Mouse (Mus musculus): ENCODE results near the gene Cidec. TPM values are rescaled to one million over a fixed set of nuclear protein-coding genes. Genes with fewer than 3 reads are reported as not detected.

The Cidec gene
- polyA plus RNA-seq, 1 experiment from 2014 or later = 0.46 TPM

- Histone ChIP-seq H3K4me2 (replicated peaks; ENCODE audit: low read depth, low read length) (no peak overlapping the region), H3K36me3 (ENCODE audit: control insufficient read depth, insufficient read depth, low read length) (no peaks in the 10 kb centered on the region), H3K27me3 (ENCODE audit: control insufficient read depth, insufficient read depth, low read length) (0 out of 2 replicates have a peak, but pooled peaks cover 3% of the 10 kb centered on the region), H3K27ac (ENCODE audit: low read length) (no peak overlapping the region), H3K4me1 (ENCODE audit: control insufficient read depth, insufficient read depth, low read length) (peaks cover 17% of the 10 kb centered on the region; the same call in 1 of the 2 replicates), H3K9ac (replicated peaks; ENCODE audit: low read depth, low read length) (no peak overlapping the region), H3K9me3 (ENCODE audit: control insufficient read depth, low read depth, low read length) (no peaks in the 10 kb centered on the region), H3K4me3 (ENCODE audit: low read depth, low read length) (no peak overlapping the region)
- 66% methylated on average over 2 of the region's 2 CpGs for WGBS
- no peak for ATAC-seq (ENCODE audit: insufficient number of reproducible peaks, insufficient read depth, low FRiP score, low read depth)
Observed at GRCm38 (mm10) chr6:113473246-113473645, 37.7 kb upstream of the Cidec start.

DNA sequence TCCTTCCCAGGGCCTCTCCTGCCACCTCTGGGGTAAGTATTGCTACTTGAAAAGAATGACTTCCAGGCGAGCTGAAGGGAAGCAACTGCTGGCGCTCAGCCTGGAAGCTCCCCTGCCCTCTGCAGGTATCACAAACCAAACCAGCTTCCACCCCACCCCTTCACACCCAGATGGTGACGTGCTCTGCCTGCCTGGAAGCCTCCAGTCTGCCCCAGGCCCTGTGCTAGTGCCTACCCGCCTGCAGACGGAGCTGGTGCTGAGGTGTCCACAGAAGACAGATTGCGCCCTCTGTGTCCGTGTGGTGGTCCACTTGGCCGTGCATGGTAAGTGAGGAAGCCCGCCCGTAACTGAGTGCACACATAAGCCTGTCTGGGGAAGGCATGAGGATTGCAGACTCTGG lies 36.5 kb upstream of the Cidec start:
- no peak for ATAC-seq (ENCODE audit: insufficient number of reproducible peaks, insufficient read depth, low FRiP score, low read depth)
- peaks cover 17% of the 10 kb centered on the region; the same call in 1 of the 2 replicates for H3K4me1 ChIP-seq (ENCODE audit: control insufficient read depth, insufficient read depth, low read length)
- no peaks in the 10 kb centered on the region for H3K9me3 ChIP-seq (ENCODE audit: control insufficient read depth, low read depth, low read length)
- 59% methylated on average over 10 of the region's 10 CpGs for WGBS
- no peak overlapping the region; the same call in 1 of the 2 replicates for H3K4me3 ChIP-seq (ENCODE audit: low read depth, low read length)
- no peak overlapping the region for H3K9ac ChIP-seq (replicated peaks; ENCODE audit: low read depth, low read length)
- H3K36me3 ChIP-seq (ENCODE audit: control insufficient read depth, insufficient read depth, low read length) = no peaks in the 10 kb centered on the region
- H3K27ac ChIP-seq (ENCODE audit: low read length) = no peak overlapping the region
- 0 out of 2 replicates have a peak, but pooled peaks cover 3% of the 10 kb centered on the region for H3K27me3 ChIP-seq (ENCODE audit: control insufficient read depth, insufficient read depth, low read length)
- peak overlapping the region; percentile 57; the same call in 1 of the 2 replicates for H3K4me2 ChIP-seq (replicated peaks; ENCODE audit: low read depth, low read length)

DNA sequence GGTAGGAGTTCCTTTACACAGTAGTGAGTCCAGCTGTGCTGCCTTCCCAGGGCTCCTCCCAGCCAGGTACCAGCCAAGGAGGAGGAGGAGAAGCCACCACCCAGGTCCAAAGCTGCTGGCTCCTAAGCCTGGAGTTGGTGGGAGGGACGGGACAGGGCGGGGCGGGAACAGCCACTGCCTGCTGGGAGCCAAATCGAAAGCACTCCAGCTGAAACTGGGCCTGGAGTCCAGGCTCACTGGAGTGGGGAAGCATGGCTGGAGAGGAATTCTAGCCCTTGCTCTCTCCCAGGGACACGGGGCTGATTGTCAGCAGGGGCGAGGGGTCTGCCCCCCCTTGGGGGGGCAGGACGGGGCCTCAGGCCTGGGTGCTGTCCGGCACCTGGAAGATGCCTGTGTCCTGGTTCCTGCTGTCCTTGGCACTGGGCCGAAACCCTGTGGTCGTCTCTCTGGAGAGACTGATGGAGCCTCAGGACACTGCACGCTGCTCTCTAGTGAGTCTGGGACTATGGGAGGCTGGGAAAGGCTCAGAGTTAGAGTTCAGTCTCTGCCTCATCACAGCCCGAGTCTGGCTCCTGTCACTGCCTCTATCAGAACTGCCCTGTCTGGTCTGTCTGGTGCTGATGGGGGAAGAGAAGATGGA lies 35.9 kb upstream of the Cidec start, which contains the start of gene Il17rc:
Gene Il17rc, plus strand, starts transcription at position 131 of the 640 bp plus-strand sequence.
- Histone ChIP-seq H3K9ac (replicated peaks; ENCODE audit: low read depth, low read length) (0 out of 2 replicates have a peak within 1 kb of the TSS, but pooled peaks have one; percentile 3), H3K4me1 (ENCODE audit: control insufficient read depth, insufficient read depth, low read length) (peaks cover 17% of the 10 kb centered on the region; the same call in 1 of the 2 replicates), H3K36me3 (ENCODE audit: control insufficient read depth, insufficient read depth, low read length) (no peaks in the 10 kb centered on the region), H3K4me3 (ENCODE audit: low read depth, low read length) (peak within 1 kb of the TSS; percentile 22), H3K4me2 (replicated peaks; ENCODE audit: low read depth, low read length) (peak within 1 kb of the TSS; percentile 57), H3K9me3 (ENCODE audit: control insufficient read depth, low read depth, low read length) (no peaks in the 10 kb centered on the region), H3K27me3 (ENCODE audit: control insufficient read depth, insufficient read depth, low read length) (0 out of 2 replicates have a peak, but pooled peaks cover 3% of the 10 kb centered on the region), H3K27ac (ENCODE audit: low read length) (no peak within 1 kb of the TSS; the same call in 1 of the 2 replicates)
- WGBS = 22% methylated on average over 12 of the region's 12 CpGs
- ATAC-seq (ENCODE audit: insufficient number of reproducible peaks, insufficient read depth, low FRiP score, low read depth) = peak; percentile 66

- Histone ChIP-seq H3K27me3 (ENCODE audit: control insufficient read depth, insufficient read depth, low read length) (0 out of 2 replicates have a peak, but pooled peaks cover 3% of the 10 kb centered on the region), H3K27ac (ENCODE audit: low read length) (no peak overlapping the region)
Observed at GRCm38 (mm10) chr6:113469432-113469831, 33.9 kb upstream of the Cidec start.

DNA sequence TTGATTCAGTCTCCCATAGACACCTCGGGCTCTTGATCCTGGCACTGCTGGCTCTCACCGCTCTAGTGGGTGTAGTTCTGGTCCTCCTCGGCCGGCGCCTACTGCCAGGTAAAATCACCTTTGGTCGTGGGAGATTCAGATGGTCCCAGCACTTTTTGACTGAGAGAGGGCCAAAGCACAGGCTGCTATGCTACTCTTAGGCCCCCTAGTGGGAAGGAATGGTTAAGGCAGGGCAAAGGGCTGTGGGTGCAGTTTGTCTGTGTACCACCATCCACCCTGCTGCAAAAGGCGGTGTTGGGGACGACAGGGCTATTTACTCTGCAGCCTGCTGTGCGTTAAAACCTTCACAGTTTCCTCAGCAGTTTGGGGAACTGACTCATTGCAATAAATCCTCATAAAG lies 33.5 kb upstream of the Cidec start:
- 0 out of 2 replicates have a peak, but pooled peaks cover 3% of the 10 kb centered on the region for H3K27me3 ChIP-seq (ENCODE audit: control insufficient read depth, insufficient read depth, low read length)
- no peak overlapping the region for H3K27ac ChIP-seq (ENCODE audit: low read length)
- H3K4me3 ChIP-seq (ENCODE audit: low read depth, low read length) = peak overlapping the region; percentile 29
- H3K9ac ChIP-seq (replicated peaks; ENCODE audit: low read depth, low read length) = 0 out of 2 replicates have a peak overlapping the region, but pooled peaks have one; percentile 14
- 13% methylated on average over 9 of the region's 9 CpGs for WGBS
- H3K4me2 ChIP-seq (replicated peaks; ENCODE audit: low read depth, low read length) = peak overlapping the region; percentile 69
- no peaks in the 10 kb centered on the region for H3K9me3 ChIP-seq (ENCODE audit: control insufficient read depth, low read depth, low read length)
- peak; percentile 67; the same call in 1 of the 2 replicates for ATAC-seq (ENCODE audit: insufficient number of reproducible peaks, insufficient read depth, low FRiP score, low read depth)
- peaks cover 17% of the 10 kb centered on the region; the same call in 1 of the 2 replicates for H3K4me1 ChIP-seq (ENCODE audit: control insufficient read depth, insufficient read depth, low read length)
- H3K36me3 ChIP-seq (ENCODE audit: control insufficient read depth, insufficient read depth, low read length) = no peaks in the 10 kb centered on the region

More at GRCm38 (mm10) chr6:113469432-113469831, 33.9 kb upstream of the Cidec start:
- H3K4me3 ChIP-seq (ENCODE audit: low read depth, low read length) = peak overlapping the region; percentile 29
- no peaks in the 10 kb centered on the region for H3K36me3 ChIP-seq (ENCODE audit: control insufficient read depth, insufficient read depth, low read length)
- peak; percentile 51; the same call in 1 of the 2 replicates for ATAC-seq (ENCODE audit: insufficient number of reproducible peaks, insufficient read depth, low FRiP score, low read depth)
- H3K4me2 ChIP-seq (replicated peaks; ENCODE audit: low read depth, low read length) = peak overlapping the region; percentile 69
- H3K4me1 ChIP-seq (ENCODE audit: control insufficient read depth, insufficient read depth, low read length) = peaks cover 17% of the 10 kb centered on the region; the same call in 1 of the 2 replicates
- H3K9ac ChIP-seq (replicated peaks; ENCODE audit: low read depth, low read length) = peak overlapping the region; percentile 14; the same call in 1 of the 2 replicates
- 2% methylated on average over 31 of the region's 31 CpGs for WGBS
- no peaks in the 10 kb centered on the region for H3K9me3 ChIP-seq (ENCODE audit: control insufficient read depth, low read depth, low read length)

DNA sequence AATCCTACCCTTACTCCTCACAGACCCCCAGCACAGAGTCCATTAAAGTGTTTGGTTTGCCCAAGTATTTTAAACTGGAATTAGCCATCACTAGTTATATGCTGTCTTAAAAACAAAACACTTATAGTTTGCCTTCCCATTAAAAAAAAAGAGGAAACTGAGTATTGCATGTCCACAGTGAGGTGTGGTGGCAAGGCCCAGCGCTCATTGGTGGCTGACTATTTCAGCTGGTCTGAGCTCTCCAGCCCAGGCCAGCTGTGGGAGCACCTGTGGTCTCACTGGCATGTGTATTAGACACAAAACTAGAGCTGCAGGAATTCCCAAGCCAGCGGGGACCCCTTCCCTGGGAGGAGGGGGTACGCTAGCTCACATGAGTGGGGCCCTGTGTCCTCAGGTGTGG lies 33.0 kb upstream of the Cidec start:
- Histone ChIP-seq H3K9me3 (ENCODE audit: control insufficient read depth, low read depth, low read length) (no peaks in the 10 kb centered on the region), H3K9ac (replicated peaks; ENCODE audit: low read depth, low read length) (no peak overlapping the region), H3K4me1 (ENCODE audit: control insufficient read depth, insufficient read depth, low read length) (peaks cover 17% of the 10 kb centered on the region; the same call in 1 of the 2 replicates), H3K4me2 (replicated peaks; ENCODE audit: low read depth, low read length) (no peak overlapping the region), H3K4me3 (ENCODE audit: low read depth, low read length) (no peak overlapping the region), H3K36me3 (ENCODE audit: control insufficient read depth, insufficient read depth, low read length) (no peaks in the 10 kb centered on the region), H3K27ac (ENCODE audit: low read length) (no peak overlapping the region), H3K27me3 (ENCODE audit: control insufficient read depth, insufficient read depth, low read length) (0 out of 2 replicates have a peak, but pooled peaks cover 3% of the 10 kb centered on the region)
- WGBS = 76% methylated on average over 3 of the region's 3 CpGs
- ATAC-seq (ENCODE audit: insufficient number of reproducible peaks, insufficient read depth, low FRiP score, low read depth) = no peak

- H3K4me1 ChIP-seq (ENCODE audit: control insufficient read depth, insufficient read depth, low read length) = peaks cover 7% of the 10 kb centered on the region; the same call in 1 of the 2 replicates
- H3K4me2 ChIP-seq (replicated peaks; ENCODE audit: low read depth, low read length) = no peak overlapping the region
- H3K27ac ChIP-seq (ENCODE audit: low read length) = no peak overlapping the region
- 54% methylated on average over 5 of the region's 5 CpGs for WGBS
- H3K36me3 ChIP-seq (ENCODE audit: control insufficient read depth, insufficient read depth, low read length) = no peaks in the 10 kb centered on the region
- 0 out of 2 replicates have a peak, but pooled peaks cover 3% of the 10 kb centered on the region for H3K27me3 ChIP-seq (ENCODE audit: control insufficient read depth, insufficient read depth, low read length)
- no peak for ATAC-seq (ENCODE audit: insufficient number of reproducible peaks, insufficient read depth, low FRiP score, low read depth)
- no peak overlapping the region for H3K9ac ChIP-seq (replicated peaks; ENCODE audit: low read depth, low read length)
- H3K9me3 ChIP-seq (ENCODE audit: control insufficient read depth, low read depth, low read length) = no peaks in the 10 kb centered on the region
- H3K4me3 ChIP-seq (ENCODE audit: low read depth, low read length) = no peak overlapping the region
Observed at GRCm38 (mm10) chr6:113465602-113466001, 30.0 kb upstream of the Cidec start.

GRCm38 (mm10) chr6:113464040-113464439 lies 28.5 kb upstream of the Cidec start:
- no peak overlapping the region for H3K4me3 ChIP-seq (ENCODE audit: low read depth, low read length)
- H3K36me3 ChIP-seq (ENCODE audit: control insufficient read depth, insufficient read depth, low read length) = no peaks in the 10 kb centered on the region
- H3K4me1 ChIP-seq (ENCODE audit: control insufficient read depth, insufficient read depth, low read length) = no peaks in the 10 kb centered on the region
- H3K27ac ChIP-seq (ENCODE audit: low read length) = no peak overlapping the region
- whole genome bisulfite sequencing = 66% methylated on average over 7 of the region's 7 CpGs
- ATAC-seq (ENCODE audit: insufficient number of reproducible peaks, insufficient read depth, low FRiP score, low read depth) = no peak
- no peak overlapping the region for H3K9ac ChIP-seq (replicated peaks; ENCODE audit: low read depth, low read length)
- H3K27me3 ChIP-seq (ENCODE audit: control insufficient read depth, insufficient read depth, low read length) = no peaks in the 10 kb centered on the region
- H3K4me2 ChIP-seq (replicated peaks; ENCODE audit: low read depth, low read length) = no peak overlapping the region
- H3K9me3 ChIP-seq (ENCODE audit: control insufficient read depth, low read depth, low read length) = no peaks in the 10 kb centered on the region

All from stomach, embryonic 14.5 days (tissue).